Mouse (Mus musculus) E14TG2a.4 (cell line): ENCODE data around the gene Larp6.

Source experiments
- CTCF ChIP-seq: conservative IDR thresholded peaks from 2 replicates; pipeline ENCODE4 v1.5.1; 2014; ENCODE audit warnings: low read length
- NANOG ChIP-seq: IDR thresholded peaks from 2 replicates; pipeline ENCODE4 v1.6.1; 2014; ENCODE audit warnings: borderline replicate concordance, low read length, mixed read lengths
- POU5F1 ChIP-seq: IDR thresholded peaks from 2 replicates; pipeline ENCODE4 v1.6.1; 2014; ENCODE audit warnings: low read length, borderline replicate concordance

GRCm38 (mm10) chr9:60696271-60696985 lies 16.4 kb upstream of the Larp6 start:
- no peak for TF ChIP-seq CTCF
- TF ChIP-seq NANOG, result no peak
- no peak for TF ChIP-seq POU5F1
